Mouse (Mus musculus): ENCODE results near the gene Setd1a.
"Not testable (repeated sequence)": the region's sequence is repeated elsewhere in the genome, so short reads cannot be mapped to it uniquely, and the experiment has no call there.

The Setd1a gene

DNA sequence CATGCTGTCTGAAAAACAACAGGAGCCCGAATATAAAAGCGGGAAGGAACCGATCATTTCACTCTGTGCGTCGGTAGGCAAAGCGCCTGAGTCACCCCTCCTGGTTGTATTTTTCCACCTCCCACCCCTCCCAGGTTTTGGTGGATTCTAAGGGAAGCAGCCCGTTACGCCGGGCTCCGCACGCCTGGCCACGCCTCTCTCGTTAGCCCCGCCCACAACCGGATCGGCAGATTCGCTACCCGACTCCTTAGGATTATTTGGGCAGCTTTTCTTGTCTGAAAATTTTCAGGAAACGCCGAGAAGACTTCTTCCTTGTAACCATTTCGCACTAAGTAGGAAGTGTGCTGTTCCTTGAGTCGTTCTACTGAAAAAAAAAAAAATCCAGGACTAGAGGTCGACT, at the start of gene Setd1a:
Setd1a (plus strand) TSS at position 245 of the 400 bp plus-strand sequence.
- DNase-seq (ENCODE audit: low spot score) = peak; percentile 76

DNA sequence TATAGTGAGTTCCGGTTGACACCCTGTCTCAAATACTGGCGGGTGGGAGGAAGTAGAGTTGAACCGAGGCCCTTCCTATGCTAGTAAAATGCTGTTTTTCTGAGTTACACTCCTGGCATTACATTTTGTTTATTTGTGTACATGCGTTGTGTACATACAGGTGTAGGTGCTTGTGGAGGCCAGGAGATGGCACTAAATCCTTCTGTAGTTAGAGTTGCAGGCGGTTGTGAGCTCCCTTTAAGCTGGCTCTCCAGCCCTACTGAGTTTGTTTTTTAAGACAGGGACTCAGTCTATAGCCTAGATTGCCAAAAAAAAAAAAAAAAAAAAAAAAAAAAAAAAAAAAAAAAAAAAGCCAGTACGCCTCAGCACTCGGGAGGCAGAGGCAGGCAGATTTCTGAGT, 48.6 kb upstream of the Setd1a start:
- DNase-seq (ENCODE audit: low spot score) = no peak

DNA sequence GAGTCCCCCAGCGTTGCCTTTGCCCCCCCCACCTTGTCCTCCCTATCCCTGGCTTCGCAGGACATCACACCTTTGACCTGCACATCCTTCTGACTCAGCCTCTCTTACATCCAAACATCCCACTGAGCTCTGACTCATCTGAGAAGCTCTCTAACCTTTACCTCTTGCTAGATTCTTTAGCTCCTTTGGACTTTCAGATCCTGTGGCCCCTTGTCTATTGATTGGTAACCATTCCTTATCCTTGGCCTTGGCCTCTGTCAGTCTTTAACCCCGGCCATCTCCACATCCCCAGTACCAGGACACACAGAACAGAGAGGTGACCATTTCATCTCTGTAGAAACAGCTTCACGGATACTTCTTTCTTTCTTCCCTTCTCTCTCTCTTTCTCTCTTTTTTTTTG, 46.3 kb upstream of the Setd1a start:
- DNase-seq (ENCODE audit: low spot score) = no peak

DNA sequence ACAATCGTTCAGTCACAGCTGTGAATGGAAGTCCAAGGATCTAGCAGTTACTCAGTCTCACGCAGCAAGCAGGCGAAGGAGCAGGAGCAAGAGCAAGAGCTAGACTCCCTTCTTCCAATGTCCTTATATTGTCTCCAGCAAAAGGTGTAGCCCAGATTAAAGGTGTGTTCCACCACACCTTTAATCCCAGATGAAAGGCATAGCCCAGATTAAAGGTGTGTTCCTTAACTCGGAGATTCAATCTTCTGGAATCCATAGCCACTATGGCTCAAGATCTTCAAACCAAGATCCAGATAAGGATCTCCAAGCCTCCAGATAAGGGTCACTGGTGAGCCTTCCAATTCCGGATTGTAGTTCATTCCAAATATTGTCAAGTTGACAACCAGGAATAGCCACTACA, 44.4 kb upstream of the Setd1a start, which contains the start of gene Ctf2:
Ctf2 (minus strand) TSS at position 101 of the 400 bp plus-strand sequence.
- not testable (repeated sequence) for DNase-seq (ENCODE audit: low spot score)

DNA sequence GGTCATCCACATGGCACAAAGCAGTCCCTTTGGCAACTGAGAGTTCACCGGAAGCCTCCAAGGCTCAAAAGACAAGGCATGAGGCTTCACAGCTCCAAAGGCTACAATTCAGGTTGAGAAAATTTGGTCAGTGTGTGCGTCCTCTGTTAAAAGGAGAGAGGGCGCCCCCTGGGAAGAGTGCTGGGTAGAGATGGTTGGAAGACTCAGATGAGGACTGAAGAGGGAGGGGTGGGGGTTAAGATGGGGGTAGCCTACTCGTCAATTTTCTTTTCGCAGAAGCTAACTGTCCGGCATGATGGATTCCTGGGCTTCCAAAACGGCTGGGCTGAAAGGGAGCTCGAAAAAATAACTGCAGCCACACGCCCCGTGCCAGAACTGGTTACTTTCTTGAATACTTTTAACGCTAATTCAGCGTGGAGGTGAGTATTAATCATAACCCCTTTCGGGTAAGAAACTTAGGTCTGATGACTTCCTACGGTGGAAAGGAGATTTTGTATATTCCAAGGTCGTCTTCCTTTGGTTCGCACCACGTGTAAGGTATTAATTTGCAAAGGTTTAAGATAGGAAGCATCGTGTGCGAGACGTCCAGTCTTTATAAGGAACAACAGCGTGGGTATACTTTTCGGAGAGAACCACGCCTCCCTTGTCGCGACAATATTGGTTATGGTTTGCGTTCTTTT, 32.0 kb upstream of the Setd1a start, which contains the start of gene Fbxl19:
Fbxl19 (plus strand) TSS at position 178 of the 680 bp plus-strand sequence.
- peak; percentile 57 for DNase-seq (ENCODE audit: low spot score)

DNA sequence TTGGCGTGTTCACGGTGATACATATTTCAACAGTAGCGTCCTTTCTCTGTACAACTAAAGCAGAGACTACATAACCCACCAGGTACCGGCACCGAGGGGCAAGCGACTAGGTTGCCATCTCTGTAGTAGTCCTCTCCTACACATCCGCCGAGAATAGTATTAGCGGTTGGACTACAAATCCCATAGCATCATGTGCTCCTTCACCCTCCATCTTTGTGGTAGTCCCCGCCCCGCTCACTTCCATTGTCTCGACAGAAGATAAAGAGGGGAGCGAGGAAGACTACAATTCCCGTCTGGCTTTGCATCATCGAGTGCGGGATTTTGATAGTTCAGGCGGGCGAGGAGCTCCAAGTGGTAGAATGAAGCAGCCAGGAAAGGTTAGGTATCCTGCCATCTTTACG, 31.2 kb upstream of the Setd1a start:
- DNase-seq (ENCODE audit: low spot score) = peak; percentile 92

DNA sequence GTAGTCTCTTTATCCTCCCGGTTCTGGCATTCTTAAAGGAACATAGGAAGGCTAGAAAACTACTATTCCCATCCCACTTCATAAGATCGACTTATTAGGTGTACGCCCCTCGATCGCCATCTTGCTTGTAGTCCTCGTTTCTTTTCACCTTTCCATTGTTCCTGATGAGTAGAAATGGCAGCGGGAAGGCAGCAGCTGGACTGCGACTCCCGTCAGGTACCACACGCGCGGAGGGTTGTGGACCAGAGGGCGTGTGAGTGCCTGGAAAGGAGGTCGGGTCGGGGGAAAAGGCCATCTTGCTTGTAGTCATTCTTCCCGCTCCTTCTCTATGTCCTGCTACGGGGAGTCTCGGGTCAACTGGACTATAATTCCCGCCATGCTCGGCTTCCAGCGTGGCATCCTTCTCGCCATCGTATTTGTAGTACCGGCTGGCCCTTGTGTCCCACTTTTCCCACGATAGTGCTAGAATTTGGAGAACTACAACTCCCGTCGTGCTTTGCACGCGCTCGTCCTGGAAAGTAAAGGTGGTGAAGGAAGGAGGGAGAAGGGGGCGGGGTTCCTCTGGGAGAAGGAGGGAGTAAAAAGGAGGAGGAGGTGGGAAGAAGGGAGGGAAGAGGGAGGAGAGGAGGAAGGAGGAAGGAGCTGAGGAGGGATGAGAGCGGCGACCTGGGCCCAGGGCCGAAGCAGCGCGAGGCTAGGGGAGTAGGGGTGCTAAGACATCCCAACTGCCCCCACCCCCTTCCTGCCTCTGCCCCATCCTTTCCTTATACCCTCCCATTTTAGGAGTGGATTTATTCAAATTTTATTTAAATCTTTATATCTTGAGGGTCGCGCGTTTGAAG, 30.6 kb upstream of the Setd1a start:
- DNase-seq (ENCODE audit: low spot score) = peak; percentile 98

DNA sequence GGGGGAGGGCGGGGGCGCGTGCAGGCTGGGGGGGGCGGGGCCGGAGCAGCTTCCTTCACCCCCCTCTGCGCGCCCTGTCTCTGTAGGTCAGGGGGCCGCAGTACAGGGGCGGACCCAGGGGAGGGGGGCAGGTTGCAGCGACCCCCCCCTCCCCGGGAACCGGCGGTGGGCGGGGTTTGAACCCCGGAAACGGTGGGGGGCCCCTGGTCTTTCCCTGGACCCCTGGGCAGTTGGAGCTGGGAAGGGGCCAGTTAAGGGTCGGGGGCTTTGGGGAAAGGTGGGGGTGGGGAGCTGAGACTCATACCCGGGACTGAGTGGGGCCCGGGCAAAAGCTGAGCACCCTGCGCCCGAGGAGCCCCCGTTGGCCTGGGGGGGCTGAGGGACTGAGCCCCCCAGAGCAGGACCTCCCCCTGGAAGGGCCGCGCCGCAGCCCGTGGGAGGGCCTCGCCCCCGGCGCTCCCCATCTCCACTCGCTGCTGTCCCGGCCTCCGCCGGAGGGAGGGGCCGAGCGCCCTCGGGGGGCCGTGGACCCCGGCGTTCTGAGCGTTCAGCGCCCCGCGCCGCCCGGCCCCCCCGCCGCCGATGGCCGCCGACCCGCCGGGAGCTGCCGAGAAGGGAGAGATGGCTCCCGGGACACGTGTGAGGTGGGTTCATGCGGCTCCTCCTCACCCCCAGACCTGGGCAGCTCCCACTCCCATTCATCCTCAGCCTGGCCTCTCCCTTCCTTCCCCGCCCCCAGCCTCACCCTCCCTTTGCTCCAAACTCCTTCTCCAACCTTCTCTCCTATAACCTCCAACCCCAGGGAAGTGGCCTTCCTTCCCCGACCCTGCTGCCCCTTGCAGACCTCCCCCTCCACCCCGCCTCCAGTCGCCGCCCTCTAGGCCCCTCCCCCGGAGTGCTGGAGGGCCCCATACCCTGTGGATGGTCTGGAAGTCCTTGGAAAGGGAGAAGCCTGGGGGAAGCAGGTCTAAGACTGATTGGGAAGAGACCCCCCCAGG, 29.7 kb upstream of the Setd1a start:
- no peak for DNase-seq (ENCODE audit: low spot score)

DNA sequence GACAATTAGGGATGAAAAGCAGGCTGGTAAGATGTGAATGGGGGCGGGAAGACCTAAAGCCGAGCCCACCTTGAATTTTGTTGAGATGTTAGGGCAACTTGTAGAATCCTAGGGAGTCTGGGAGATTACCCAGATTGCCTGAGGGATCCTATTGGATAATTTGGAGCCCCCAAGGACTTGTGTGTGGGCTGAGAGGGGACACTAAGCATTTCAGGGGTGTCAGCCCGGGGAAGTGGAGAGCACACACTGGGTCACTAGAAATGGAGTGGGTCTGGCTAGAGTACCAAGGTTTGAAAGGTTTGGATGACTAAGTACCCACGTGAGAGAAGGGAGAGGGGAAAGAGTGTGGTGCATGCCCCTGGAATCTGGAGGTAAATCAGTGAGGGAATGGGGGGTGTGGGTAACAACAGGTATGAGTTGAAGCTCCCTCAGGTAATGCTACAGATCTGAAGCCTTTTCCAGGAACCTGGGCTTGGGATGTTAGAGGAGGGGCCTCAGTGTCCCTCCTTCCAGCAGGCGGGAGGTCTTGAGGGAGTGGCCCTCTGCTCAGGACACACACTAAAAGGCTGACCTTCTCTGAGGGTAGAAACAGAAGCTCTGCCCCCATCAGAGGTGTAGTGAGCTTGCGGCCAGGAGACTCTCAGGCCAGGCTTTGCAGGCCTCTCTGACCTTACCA, 28.8 kb upstream of the Setd1a start:
- DNase-seq (ENCODE audit: low spot score) = no peak

DNA sequence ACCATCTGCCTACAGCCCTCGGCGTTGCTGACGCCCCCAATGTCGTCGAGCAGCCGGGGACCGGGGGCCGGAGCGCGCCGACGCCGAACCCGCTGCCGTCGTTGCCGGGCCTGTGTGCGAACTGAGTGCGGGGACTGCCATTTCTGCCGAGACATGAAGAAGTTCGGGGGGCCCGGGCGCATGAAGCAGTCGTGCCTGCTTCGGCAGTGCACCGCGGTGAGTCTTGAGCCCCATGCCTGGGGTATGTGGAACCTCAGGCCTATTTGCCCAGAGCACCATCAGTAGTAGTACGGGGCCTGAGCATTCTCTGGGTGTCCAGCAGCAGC, 28.3 kb upstream of the Setd1a start:
- no peak for DNase-seq (ENCODE audit: low spot score)

DNA sequence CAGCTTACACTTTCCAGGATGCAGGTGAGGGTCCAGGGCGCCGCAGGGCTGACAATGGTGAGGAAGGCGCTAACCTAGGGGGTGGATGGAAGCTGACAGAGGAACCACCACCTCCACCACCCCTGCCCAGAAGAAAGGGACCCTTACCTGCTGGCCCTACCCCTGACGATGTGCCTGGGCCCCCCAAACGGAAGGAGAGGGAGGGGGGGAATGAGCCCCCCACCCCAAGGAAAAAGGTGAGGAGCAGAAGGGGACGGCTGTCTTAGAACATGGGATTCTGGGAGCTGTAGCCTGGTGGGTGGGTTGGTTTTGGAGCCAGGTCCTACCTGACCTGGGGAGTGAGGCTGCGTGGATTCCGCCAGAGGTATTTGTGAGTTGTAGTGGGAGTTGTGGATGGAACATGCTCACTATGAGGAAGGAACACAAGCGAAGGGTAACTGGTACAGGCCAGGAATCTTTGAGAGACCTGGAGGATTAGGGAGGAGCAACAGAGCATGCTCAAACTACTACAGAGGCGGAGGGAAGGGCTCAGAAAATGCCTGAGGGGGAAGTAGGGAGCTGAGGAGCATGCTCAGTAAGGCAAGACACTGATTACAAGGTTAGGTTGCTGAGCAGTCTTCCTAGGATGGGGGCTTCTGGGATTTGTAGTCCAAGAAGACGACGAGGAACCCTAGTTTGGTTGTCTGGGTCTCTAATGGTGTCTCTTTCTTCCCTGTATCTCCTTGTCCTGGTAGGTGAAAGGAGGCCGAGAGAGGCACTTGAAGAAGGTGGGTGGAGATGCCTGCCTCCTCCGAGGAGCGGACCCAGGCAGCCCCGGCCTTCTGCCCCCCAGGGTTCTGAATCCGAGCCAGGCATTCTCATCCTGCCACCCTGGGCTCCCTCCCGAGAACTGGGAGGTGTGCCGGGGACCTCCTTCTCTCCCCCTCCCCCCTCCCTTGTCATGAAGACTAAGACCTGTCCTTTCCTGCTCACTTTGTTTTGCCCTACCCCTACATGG, 26.0 kb upstream of the Setd1a start:
- DNase-seq (ENCODE audit: low spot score) = no peak

DNA sequence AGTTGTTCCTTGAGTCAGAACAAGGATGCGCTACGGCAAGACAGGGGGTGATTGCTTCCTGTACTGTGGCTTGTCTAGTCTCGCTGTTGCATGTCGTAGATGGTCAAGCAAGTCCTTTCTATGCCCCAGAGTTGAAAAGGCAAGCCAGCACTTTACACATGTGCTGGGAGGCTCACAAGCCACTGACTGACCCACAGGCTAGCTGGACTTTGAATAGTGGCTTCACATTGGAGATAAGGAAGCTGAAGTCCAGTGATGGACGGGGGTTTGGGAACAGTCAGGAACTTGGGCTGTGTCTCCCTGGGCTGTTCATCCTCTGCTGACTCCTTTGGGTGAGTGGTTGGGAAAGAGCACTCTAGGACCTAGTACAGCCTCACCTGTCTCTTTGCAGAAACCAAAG, 24.9 kb upstream of the Setd1a start:
- no peak for DNase-seq (ENCODE audit: low spot score)

DNA sequence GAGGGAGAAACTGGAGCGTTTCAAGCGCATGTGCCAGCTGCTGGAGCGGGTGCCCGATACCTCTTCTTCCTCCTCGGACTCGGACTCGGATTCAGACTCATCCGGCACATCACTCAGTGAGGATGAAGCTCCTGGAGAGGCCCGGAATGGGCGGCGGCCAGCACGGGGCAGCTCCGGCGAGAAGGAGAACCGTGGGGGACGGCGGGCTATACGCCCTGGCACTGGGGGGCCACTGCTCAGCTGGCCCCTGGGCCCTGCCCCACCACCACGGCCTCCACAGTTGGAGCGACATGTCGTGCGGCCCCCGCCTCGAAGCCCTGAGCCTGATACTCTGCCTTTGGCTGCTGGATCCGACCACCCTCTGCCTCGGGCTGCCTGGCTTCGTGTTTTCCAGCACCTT, 24.4 kb upstream of the Setd1a start:
- no peak for DNase-seq (ENCODE audit: low spot score)

DNA sequence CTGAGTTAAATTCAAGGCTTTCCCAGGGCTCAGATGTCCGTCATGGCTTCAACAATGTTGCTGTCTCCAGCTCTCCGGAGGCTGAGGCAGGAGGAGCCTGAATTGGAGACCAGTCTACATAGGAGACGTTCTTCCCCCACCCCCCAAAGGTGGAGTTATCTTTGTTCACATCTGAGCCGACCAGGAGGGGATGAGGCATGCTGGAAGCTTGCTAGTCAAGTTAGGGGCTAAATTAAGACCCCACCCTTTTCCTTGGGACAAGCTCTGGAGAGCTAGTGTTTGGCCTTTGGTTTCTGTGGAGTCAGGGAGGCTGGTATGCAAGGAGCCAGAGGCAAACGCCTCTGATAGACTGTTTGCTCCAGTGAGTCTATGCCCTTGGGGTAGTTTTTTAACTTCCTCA, 23.3 kb upstream of the Setd1a start:
- no peak for DNase-seq (ENCODE audit: low spot score)

DNA sequence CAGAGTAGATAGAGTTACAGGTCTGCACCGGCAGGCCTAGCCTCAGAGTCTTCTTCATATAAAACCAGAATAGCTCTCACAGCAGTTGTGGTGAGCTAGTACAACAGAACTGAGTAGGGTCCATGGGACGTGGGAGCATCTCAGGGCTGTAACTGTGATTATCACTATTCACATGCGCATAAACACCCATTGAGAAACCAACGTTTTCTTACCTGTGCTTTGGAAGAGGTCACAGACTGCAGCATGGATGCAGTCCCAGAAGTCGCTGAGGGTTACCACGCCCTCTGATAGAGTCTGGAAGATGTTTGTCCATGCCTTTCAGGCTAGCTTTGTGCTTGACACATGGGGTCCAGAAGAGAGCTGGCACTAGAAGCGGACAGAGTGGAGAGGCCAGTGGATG, 22.7 kb upstream of the Setd1a start:
- DNase-seq (ENCODE audit: low spot score) = no peak

DNA sequence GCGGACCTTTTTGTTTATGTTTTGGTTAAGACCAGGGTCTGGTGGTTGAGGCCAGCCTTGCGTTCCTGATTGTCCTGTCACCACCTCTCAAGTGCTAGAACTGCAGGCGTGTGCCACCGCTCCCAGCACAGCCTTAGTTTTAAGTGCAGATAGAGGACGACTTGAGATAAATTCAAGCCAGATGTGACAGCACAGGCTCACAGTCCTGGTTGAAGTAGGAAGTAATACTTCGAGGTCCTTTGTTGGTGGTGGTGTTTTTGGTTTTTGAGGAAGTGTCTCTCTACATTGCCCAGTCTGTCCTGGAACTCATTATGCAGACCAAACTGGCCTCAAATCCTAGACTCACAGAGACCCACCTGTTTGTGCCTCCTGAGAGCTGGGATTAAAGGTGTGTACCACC, 16.8 kb upstream of the Setd1a start:
- no peak for DNase-seq (ENCODE audit: low spot score)

DNA sequence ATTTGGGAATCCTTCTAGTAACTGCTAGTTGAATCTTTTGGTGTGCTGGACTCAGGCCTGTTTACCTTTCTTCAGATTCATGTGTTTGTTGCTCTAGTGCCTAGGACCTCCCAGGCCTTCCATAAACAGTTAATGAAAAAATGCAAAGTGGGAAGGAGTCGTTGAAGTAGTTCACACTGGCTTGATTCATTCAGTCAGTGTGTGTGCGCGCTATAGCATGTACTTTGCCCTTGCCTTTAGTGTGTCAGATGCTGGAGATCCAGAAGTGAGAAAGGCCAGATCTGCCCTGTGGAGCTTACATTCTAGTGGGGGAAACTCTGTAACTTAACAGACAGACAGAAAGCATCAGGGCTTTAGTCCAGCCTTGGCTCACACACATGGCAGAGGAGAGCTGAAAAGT, 16.0 kb upstream of the Setd1a start:
- DNase-seq (ENCODE audit: low spot score) = no peak

DNA sequence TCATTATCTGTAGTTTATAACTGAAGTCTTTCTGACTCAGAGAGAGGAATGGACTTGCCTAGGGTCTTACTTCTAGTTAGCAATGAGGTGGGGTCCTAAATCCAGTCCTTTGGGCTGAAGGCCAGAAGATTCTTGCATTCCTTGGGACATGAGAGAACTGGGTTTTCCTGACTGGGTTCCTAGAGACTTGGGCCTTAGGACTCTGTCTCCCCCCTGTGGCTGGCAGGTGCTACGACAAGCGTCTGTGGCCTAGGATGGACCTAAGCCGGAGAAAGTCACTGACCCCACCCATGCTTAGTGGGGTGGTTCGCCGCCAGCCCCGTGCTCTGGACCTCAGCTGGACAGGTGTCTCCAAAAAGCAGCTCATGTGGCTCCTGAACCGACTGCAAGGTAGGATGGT, 15.4 kb upstream of the Setd1a start:
- DNase-seq (ENCODE audit: low spot score) = no peak

DNA sequence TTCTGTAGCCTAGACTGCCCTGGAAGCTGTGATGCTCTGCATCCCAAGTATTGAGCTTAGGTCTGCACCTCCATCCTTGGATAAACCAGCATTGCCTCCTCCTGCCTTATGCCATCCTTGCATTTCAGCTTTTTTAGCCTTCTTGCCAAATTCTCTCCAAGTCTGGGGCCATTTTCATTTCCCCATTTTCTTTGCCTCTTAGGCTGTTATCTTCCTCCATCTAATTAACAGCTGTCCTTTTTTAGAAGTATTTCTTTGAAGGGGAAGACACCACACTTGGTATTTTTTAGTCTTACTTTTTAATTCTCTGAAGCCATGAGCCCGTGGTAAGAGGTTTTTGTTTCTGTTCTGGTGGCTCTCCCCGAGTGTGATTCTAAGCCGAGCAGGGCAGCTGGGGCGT, 12.8 kb upstream of the Setd1a start:
- no peak for DNase-seq (ENCODE audit: low spot score)

DNA sequence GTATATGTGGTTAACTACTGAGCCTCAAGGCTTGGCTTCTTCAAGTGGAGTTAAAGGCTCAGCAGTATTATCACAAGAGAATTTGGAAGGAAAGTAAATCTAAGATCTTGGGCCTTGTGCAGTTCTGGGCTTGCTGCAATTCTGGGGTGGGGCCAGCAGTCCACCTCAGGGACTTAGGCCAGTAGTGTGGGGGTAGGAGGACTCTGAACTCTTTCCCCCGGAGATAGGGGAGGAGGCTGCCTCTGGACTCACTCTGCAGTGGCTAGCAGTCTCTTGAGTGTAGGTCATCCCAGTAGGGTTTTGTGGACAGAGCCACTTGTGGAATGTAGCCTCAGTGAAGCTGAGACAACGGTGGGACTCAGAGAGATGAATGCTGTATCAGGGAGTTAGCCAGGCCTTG, 10.7 kb upstream of the Setd1a start:
- DNase-seq (ENCODE audit: low spot score) = no peak

All from ovary, adult 18-20 months (tissue).